Mouse (Mus musculus) lung, postnatal 0 days (tissue): ENCODE measurements around the gene Zfp366. TPM values are rescaled to one million over a fixed set of nuclear protein-coding genes. Genes with fewer than 3 reads are reported as not detected.
A peak's percentile ranks its signal among the peaks of the same experiment; 100 is the strongest.

Source experiments
- ATAC-seq: fragments of 200-750 bp; cut with Nextera tagmentation; 2 replicates; pipeline ENCODE4 v1.8.0; 2017; ENCODE audit warnings: moderate library complexity
- DNase-seq: peaks from one replicate; pipeline ENCODE4 v3.0.0-alpha.2; 2016; ENCODE audit warnings: low spot score
- H3K27ac ChIP-seq: fragments of 300-500 bp; sonication (generic); 2 replicates; pipeline ENCODE4 v1.5.1; 2014; ENCODE audit warnings: antibody characterized with exemption, mild to moderate bottlenecking, low read length, mixed read lengths
- H3K27me3 ChIP-seq: fragments of 300-500 bp; sonication (generic); replicated peaks from 2 replicates; pipeline ENCODE4 v1.6.1; 2014; ENCODE audit warnings: low read length, mixed read lengths; ENCODE audit not compliant: insufficient read depth
- H3K36me3 ChIP-seq: fragments of 300-500 bp; sonication (generic); 2 replicates; pipeline ENCODE4 v1.6.1; 2014; ENCODE audit warnings: low read length, mixed read lengths; ENCODE audit not compliant: insufficient read depth
- H3K4me1 ChIP-seq: fragments of 300-500 bp; sonication (generic); 2 replicates; pipeline ENCODE4 v1.6.1; 2014; ENCODE audit warnings: antibody characterized with exemption, low read depth, low read length, mixed read lengths; ENCODE audit not compliant: insufficient read depth
- H3K4me2 ChIP-seq: fragments of 300-500 bp; sonication (generic); replicated peaks from 2 replicates; pipeline ENCODE4 v1.6.1; 2014; ENCODE audit warnings: low read depth, mild to moderate bottlenecking, low read length, moderate library complexity, mixed read lengths
- H3K4me3 ChIP-seq: fragments of 300-500 bp; sonication (generic); 2 replicates; pipeline ENCODE4 v1.5.1; 2014; ENCODE audit warnings: low read depth, low read length
- H3K9ac ChIP-seq: fragments of 300-500 bp; sonication (generic); replicated peaks from 2 replicates; pipeline ENCODE4 v1.6.1; 2014; ENCODE audit warnings: low read depth, mild to moderate bottlenecking
- H3K9me3 ChIP-seq: fragments of 300-500 bp; sonication (generic); 2 replicates; pipeline ENCODE4 v1.6.1; 2016; ENCODE audit warnings: low read length, mixed read lengths
- CTCF ChIP-seq: IDR thresholded peaks from 2 replicates; pipeline ENCODE4 v1.5.1; 2016; ENCODE audit warnings: antibody characterized with exemption, mild to moderate bottlenecking
- EP300 ChIP-seq: IDR thresholded peaks from 2 replicates; pipeline ENCODE4 v1.6.1; 2016; ENCODE audit warnings: antibody characterized with exemption, mild to moderate bottlenecking, control low read depth
- WGBS: fragments of 180-500 bp; shearing (Covaris S2); extraction: QIAGEN DNeasy Blood & Tissue Kit; methylation state at CpG from one replicate; pipeline ENCODE4 v1.1.7; 2014; 5-methylcytosine and 5-hydroxymethylcytosine counted together
- polyA plus RNA-seq: library from polyadenylated mRNA; unstranded; fragments of >200 nt; fragmentation: Nextera tagmentation; extraction: Ambion mirVana; gene quantifications from 2 replicates; pipeline ENCODE4 v1.2.1, GENCODE M21; 2015

The Zfp366 gene
- polyA plus RNA-seq, 1 experiment from 2014 or later = 1.6 TPM

DNA sequence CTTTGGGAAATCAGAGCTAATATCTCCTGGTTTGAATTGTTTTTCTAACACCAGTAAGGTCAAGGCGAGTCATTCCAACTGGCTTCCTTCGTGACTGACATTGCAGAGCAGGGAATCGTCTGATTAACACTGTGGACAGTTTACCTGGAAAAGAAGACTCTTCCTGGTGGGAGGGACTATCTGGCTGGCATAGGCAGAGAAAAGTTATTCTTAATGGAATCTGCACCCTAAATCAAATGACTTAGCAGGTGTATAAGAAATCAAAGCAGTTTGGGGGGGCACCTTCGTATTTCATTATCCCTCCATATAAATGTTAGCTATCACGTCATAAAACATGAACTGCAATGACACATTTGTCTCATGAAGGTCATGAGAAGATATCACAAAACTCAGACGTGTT is 93.9 kb downstream of the Zfp366 start:
- H3K9ac ChIP-seq = no peak overlapping the region
- no peak overlapping the region for H3K4me2 ChIP-seq
- no peaks in the 10 kb centered on the region for H3K36me3 ChIP-seq
- H3K4me1 ChIP-seq = no peaks in the 10 kb centered on the region
- DNase-seq (no peak), ATAC-seq (no peak)
- H3K27me3 ChIP-seq = no peaks in the 10 kb centered on the region
- TF ChIP-seq CTCF (no peak), EP300 (no peak)
- no peak overlapping the region for H3K4me3 ChIP-seq
- no peaks in the 10 kb centered on the region for H3K9me3 ChIP-seq
- WGBS = 68% methylated on average over 6 of the region's 6 CpGs
- no peak overlapping the region for H3K27ac ChIP-seq

DNA sequence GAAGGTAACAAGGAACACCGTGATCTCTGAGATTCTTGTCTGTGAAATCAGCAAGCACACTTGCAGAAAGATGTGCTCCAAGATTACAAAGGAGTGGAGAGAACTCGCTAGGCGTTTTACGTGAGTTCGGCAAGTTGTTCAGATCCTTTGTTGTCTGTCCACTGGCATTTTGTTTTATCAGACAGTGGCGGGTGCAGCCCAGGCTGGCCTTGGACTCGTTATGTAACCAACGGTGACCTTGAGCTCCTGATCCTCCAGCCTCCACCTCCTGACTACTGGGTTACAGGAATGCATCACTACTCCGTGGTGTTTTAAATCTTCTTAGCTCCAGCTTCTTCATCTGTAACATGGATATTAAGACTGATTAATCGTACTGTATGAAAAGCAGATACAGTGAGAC is 94.7 kb downstream of the Zfp366 start:
- Histone ChIP-seq H3K4me1 (no peaks in the 10 kb centered on the region), H3K9ac (no peak overlapping the region), H3K4me2 (no peak overlapping the region), H3K36me3 (no peaks in the 10 kb centered on the region), H3K4me3 (no peak overlapping the region), H3K27me3 (no peaks in the 10 kb centered on the region), H3K9me3 (no peaks in the 10 kb centered on the region), H3K27ac (no peak overlapping the region)
- WGBS = 55% methylated on average over 10 of the region's 10 CpGs
- ATAC-seq (no peak), DNase-seq (no peak)
- TF ChIP-seq EP300 (no peak), CTCF (no peak)

DNA sequence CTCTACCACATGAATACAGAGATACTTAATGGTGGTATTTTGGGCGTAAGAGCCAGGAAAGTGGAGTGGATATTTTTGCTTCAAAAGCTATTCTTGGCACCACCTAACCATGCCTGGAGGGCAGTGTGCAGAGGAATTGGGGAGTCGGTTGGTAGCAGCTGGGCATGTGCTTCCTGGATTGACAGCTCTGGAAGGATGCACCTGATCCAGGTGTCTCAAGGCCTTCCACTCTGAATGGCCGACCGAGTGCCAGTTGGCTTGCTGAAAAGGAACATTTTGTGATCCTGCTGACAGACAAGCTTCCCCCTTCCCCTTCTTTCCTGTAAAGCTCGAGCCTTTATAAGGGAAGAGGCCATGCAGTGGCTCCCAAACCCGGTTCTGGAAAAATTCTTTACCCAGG is 98.3 kb downstream of the Zfp366 start:
- TF ChIP-seq CTCF (no peak), EP300 (no peak)
- no peak for ATAC-seq
- Histone ChIP-seq H3K27me3 (no peaks in the 10 kb centered on the region), H3K4me3 (no peak overlapping the region), H3K27ac (no peak overlapping the region), H3K9ac (no peak overlapping the region), H3K4me1 (no peaks in the 10 kb centered on the region), H3K9me3 (no peaks in the 10 kb centered on the region), H3K4me2 (no peak overlapping the region), H3K36me3 (no peaks in the 10 kb centered on the region)
- 54% methylated on average over 6 of the region's 6 CpGs for WGBS
- no peak for DNase-seq

DNA sequence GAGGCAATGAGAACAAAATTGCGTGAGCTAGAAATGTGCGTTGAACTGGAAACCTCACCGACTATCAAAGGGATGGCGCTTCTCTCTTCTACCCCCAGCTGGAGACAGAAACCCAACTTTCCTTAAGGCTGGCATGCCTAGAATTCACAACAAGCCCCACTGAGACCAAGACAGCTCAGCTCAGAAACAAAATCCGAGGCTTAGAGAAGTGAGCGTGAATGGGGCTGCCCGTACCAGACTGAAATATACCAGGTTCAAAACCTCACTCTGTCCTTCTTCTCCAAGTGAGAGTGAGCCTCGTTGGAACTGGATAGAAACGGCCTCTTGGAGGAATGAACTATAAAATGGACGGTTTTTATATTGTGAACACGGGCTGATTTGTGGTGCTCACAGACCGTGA is 99.3 kb downstream of the Zfp366 start:
- H3K4me3 ChIP-seq = no peak overlapping the region
- no peak overlapping the region for H3K4me2 ChIP-seq
- H3K27ac ChIP-seq = no peak overlapping the region
- H3K9me3 ChIP-seq = no peaks in the 10 kb centered on the region
- ATAC-seq (no peak), DNase-seq (no peak)
- no peaks in the 10 kb centered on the region for H3K27me3 ChIP-seq
- no peaks in the 10 kb centered on the region for H3K4me1 ChIP-seq
- no peak for TF ChIP-seq EP300
- TF ChIP-seq CTCF = no peak
- no peaks in the 10 kb centered on the region for H3K36me3 ChIP-seq
- WGBS = 92% methylated on average over 12 of the region's 12 CpGs
- no peak overlapping the region for H3K9ac ChIP-seq

DNA sequence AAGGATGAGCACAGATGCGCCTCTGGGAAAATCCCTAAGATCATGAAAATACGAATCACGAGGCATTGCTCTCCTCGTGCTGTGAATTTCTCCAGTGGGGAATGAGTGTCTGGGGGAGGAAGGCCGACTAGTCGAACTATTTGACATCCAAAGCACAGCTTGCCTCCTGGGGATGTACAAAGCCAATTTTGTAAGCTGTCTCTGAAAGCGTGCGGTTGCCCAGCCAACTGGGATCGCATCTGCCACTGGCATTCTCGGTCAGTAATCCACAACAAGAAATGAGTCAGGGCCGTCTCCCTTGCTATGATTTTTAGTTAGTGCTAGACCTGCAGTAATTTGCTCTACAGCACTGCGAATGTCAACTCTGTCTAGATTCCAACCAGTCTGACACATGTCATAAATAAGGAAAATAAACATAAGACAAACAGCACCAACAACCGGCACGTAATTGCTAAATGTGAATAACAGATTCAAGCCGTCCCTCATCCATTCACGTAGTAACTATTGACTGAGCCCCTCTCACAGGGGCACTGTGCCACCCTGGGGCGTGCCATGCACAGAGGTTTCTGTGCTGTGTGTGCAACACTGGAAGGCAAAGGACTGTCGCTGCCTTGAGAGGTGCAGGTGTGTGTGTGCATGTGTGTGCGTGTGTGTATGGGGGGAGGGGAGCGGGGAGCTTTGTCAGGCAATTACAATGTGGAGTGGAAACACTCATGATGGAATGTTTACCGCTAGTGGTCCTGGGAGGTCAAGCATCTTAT is 100.0 kb downstream of the Zfp366 start:
- Histone ChIP-seq H3K4me1 (no peaks in the 10 kb centered on the region), H3K4me3 (no peak overlapping the region), H3K36me3 (no peaks in the 10 kb centered on the region), H3K27ac (no peak overlapping the region), H3K9ac (no peak overlapping the region), H3K27me3 (no peaks in the 10 kb centered on the region), H3K4me2 (no peak overlapping the region), H3K9me3 (no peaks in the 10 kb centered on the region)
- WGBS = 81% methylated on average over 21 of the region's 21 CpGs
- no peak for DNase-seq
- peak; percentile 49 for ATAC-seq
- TF ChIP-seq EP300 (peak; percentile 60; the same call in 1 of the 2 replicates), CTCF (no peak)

DNA sequence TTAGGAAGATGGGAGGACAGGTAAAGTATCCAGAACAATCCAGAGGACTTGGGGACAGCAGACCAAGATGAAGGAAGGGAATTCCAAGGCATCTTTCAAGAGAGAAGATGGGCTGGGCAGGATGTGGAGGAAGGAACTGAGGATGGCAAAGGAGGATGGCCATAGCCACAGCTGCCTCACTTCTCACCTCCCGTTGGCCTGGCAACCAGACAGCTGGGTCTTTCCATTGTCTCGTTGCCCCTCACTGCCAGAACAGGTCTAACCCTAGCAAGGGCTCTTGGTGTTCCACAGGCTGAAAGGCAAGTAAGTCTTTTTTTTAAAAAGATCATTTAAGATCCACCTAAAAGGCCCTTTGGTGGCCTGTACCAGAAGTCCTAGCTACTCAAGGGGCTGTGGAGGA is 100.6 kb downstream of the Zfp366 start:
- H3K27me3 ChIP-seq = no peaks in the 10 kb centered on the region
- H3K4me3 ChIP-seq = no peak overlapping the region
- TF ChIP-seq CTCF (no peak), EP300 (no peak)
- DNase-seq = no peak
- H3K27ac ChIP-seq = no peak overlapping the region
- no peaks in the 10 kb centered on the region for H3K36me3 ChIP-seq
- H3K4me1 ChIP-seq = no peaks in the 10 kb centered on the region
- no peak overlapping the region for H3K9ac ChIP-seq
- 30% methylated on average over 2 of the region's 2 CpGs for WGBS
- H3K9me3 ChIP-seq = no peaks in the 10 kb centered on the region
- H3K4me2 ChIP-seq = no peak overlapping the region
- ATAC-seq = no peak
